Mouse (Mus musculus): Measurements from ENCODE around the gene Saxo1. TPM values are rescaled to one million over a fixed set of nuclear protein-coding genes. Genes with fewer than 3 reads are reported as not detected.

Gene Saxo1
- total and polyA plus RNA-seq, 3 experiments, result not detected

DNA sequence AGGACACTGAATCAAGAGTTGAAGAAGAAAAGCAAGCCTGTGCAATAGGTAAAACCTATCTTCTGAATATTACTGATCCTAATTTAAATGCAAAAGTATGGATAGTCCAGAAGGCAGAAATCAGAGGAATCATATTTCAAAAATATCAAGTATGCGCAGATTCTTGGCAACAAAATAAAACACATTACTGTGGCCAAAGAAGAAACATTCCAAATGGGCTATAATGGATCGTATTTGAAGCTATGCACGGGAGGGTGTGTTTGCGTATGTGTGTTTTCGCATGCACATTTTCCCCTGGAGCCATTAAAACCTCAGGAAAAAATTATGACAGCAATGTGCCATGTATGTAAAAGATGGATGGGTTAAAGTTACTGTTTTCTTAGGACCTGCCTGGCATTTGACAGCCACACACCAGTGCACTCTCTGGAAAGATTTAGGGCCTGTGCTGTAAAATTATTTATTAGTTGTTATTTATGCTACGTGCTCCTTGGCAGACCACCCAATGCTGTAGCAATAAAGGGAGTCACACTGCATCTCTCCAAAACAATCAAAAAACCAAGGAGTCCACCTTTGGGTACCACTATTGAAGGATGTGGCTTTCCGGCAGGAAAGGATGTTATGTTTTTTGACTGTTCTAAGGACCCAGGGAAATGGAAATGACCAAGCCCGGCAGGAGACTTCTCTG lies 24.6 kb downstream of the Saxo1 start:
- H3K27me3 ChIP-seq (replicated peaks), result no peaks in the 10 kb centered on the region
- no peak for TF ChIP-seq SIN3A (IDR thresholded peaks at IDR 0.05; ENCODE audit: low read length)
- no peak for TF ChIP-seq ZC3H11A (IDR thresholded peaks at IDR 0.05; ENCODE audit: low read depth, low read length)
- TF ChIP-seq RCOR1 (conservative IDR thresholded peaks at IDR 0.05; ENCODE audit: low read depth, low read length), result no peak
- no peak for TF ChIP-seq EP300 (IDR thresholded peaks at IDR 0.05; ENCODE audit: low read length)
- TF ChIP-seq PAX5 (IDR thresholded peaks at IDR 0.05; ENCODE audit: low read length), result no peak
- no peak for TF ChIP-seq HCFC1 (IDR thresholded peaks at IDR 0.05; ENCODE audit: low read depth, low read length)
- TF ChIP-seq POLR2AphosphoS2 (IDR thresholded peaks at IDR 0.05; ENCODE audit: low read depth, low read length), result no peak
- TF ChIP-seq IRF4 (IDR thresholded peaks at IDR 0.05; ENCODE audit: low read depth, low read length), result no peak
- no peak for TF ChIP-seq ZKSCAN1 (IDR thresholded peaks at IDR 0.05; ENCODE audit: borderline replicate concordance, low read depth, low read length)
- no peak for TF ChIP-seq RAD21 (IDR thresholded peaks at IDR 0.05; ENCODE audit: low read depth, low read length)
- TF ChIP-seq USF1 (IDR thresholded peaks at IDR 0.05; ENCODE audit: low read depth, low read length), result no peak
- TF ChIP-seq ELF1 (IDR thresholded peaks at IDR 0.05; ENCODE audit: low read depth, low read length), result no peak
- no peak for TF ChIP-seq TBP (conservative IDR thresholded peaks at IDR 0.05; ENCODE audit: low read depth, low read length)
- H3K9me3 ChIP-seq (replicated peaks; ENCODE audit: low read length), result no peaks in the 10 kb centered on the region
- DNase-seq (ENCODE audit: extremely low read depth), result no peak
- in situ Hi-C loops (cut with MboI; ENCODE audit: low pct_ligation_motif_present, low pct_unique_long_range_greater_than_20kb, low sequenced_read_pairs), result loop anchor here (25.0 kb wide), 1 partner anchor 696 kb away; no protein-coding TSS in a partner anchor
- dilution Hi-C loops (cut with MboI; ENCODE audit: extremely low pct_ligation_motif_present, extremely low pct_unique_long_range_greater_than_20kb, low sequenced_read_pairs), result no loop called here
- no peak overlapping the region for H3K27ac ChIP-seq (ENCODE audit: insufficient read depth, low read depth)
- H3K9ac ChIP-seq (ENCODE audit: insufficient read depth, low read depth), result no peak overlapping the region
- no peak overlapping the region for H3K4me2 ChIP-seq (ENCODE audit: insufficient read depth, low read depth, poor library complexity, severe bottlenecking)
- no peaks in the 10 kb centered on the region for H3K4me1 ChIP-seq (ENCODE audit: control insufficient read depth in 1 of 2, insufficient read depth in 2 of 2)
- H3K36me3 ChIP-seq (replicated peaks in 1 of 2; ENCODE audit: control insufficient read depth in 1 of 2, insufficient read depth in 1 of 2, low read length in 1 of 2), result no peaks in the 10 kb centered on the region
- H3K4me3 ChIP-seq (replicated peaks in 1 of 3; ENCODE audit: low read depth in 2 of 3, low read length in 2 of 3, poor library complexity in 1 of 3), result no peak overlapping the region
- no peaks in the 10 kb centered on the region for H3K79me2 ChIP-seq (replicated peaks; ENCODE audit: control insufficient read depth, extremely low read depth, insufficient read depth, poor library complexity, severe bottlenecking)

GRCm38 (mm10) chr4:86529161-86529560 lies 29.0 kb downstream of the Saxo1 start:
- H3K9ac ChIP-seq (ENCODE audit: insufficient read depth, low read depth), result no peak overlapping the region
- no peaks in the 10 kb centered on the region for H3K4me1 ChIP-seq (ENCODE audit: control insufficient read depth in 1 of 2, insufficient read depth in 2 of 2)
- TF ChIP-seq ZC3H11A (IDR thresholded peaks at IDR 0.05; ENCODE audit: low read depth, low read length) (no peak), TCF12 (IDR thresholded peaks at IDR 0.05; ENCODE audit: low read depth, low read length) (no peak), RAD21 (IDR thresholded peaks at IDR 0.05; ENCODE audit: low read depth, low read length) (no peak), CHD2 (IDR thresholded peaks at IDR 0.05; ENCODE audit: low read length) (no peak), CTCF (conservative IDR thresholded peaks at IDR 0.05 in 1 of 2, IDR thresholded peaks at IDR 0.05 in 1 of 2; ENCODE audit: low read depth in 2 of 2, low read length in 2 of 2) (no peak), JUND (conservative IDR thresholded peaks at IDR 0.05; ENCODE audit: low read depth, low read length) (no peak), UBTF (IDR thresholded peaks at IDR 0.05; ENCODE audit: low read depth, low read length) (no peak), MYC (IDR thresholded peaks at IDR 0.05; ENCODE audit: low read depth, low read length) (no peak), BHLHE40 (IDR thresholded peaks at IDR 0.05; ENCODE audit: low read depth, low read length) (no peak)
- no peaks in the 10 kb centered on the region for H3K36me3 ChIP-seq (replicated peaks in 1 of 2; ENCODE audit: control insufficient read depth in 1 of 2, insufficient read depth in 1 of 2, low read length in 1 of 2)
- no peaks in the 10 kb centered on the region for H3K9me3 ChIP-seq (replicated peaks; ENCODE audit: low read length)
- H3K27ac ChIP-seq (ENCODE audit: insufficient read depth, low read depth), result no peak overlapping the region
- H3K4me3 ChIP-seq (replicated peaks in 1 of 3; ENCODE audit: low read depth in 2 of 3, low read length in 2 of 3, poor library complexity in 1 of 3), result no peak overlapping the region
- dilution Hi-C loops (cut with MboI; ENCODE audit: extremely low pct_ligation_motif_present, extremely low pct_unique_long_range_greater_than_20kb, low sequenced_read_pairs) (no loop called here), in situ Hi-C loops (cut with MboI; ENCODE audit: low pct_ligation_motif_present, low pct_unique_long_range_greater_than_20kb, low sequenced_read_pairs) (loop anchor here (25.0 kb wide), 1 partner anchor 692 kb away; no protein-coding TSS in a partner anchor)
- no peaks in the 10 kb centered on the region for H3K79me2 ChIP-seq (replicated peaks; ENCODE audit: control insufficient read depth, extremely low read depth, insufficient read depth, poor library complexity, severe bottlenecking)
- no peak overlapping the region for H3K4me2 ChIP-seq (ENCODE audit: insufficient read depth, low read depth, poor library complexity, severe bottlenecking)
- DNase-seq (ENCODE audit: extremely low read depth), result no peak
- H3K27me3 ChIP-seq (replicated peaks), result no peaks in the 10 kb centered on the region

Data from CH12.LX (cell line).